Mouse (Mus musculus) T-helper 1 cell (primary cell): Measurements from ENCODE around the gene Gm9936.
"Not testable (repeated sequence)": the region's sequence is repeated elsewhere in the genome, so short reads cannot be mapped to it uniquely, and the experiment has no call there.

Experiments
- in situ Hi-C: fragments of 300-600 bp; cut with MboI, MseI; formaldehyde crosslinking; loops from one replicate; pipeline ENCODE4 v1.15.1; 2025; ENCODE audit warnings: high pct_unique_total_duplicates

Gene Gm9936

DNA sequence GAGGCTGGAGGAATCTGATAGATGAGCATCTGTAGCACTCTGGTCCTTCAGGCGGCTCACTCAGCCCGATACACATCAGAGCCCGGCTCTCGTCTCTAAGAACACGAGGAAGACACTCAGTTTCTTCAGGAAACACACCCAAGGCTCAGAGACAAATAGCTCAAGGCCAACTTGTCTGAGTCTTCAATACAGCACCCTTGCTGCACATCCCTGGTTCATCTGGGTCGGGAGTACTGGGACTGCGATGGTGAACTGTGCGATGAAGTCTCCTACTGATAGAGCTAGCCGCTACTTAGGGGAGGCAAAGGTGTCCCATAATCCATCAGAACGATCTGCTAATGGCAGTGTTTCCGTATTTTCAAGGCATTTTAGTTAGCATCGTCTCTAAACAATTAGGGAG is at the start of gene Gm9936:
Gm9936 (minus strand) TSS at position 101 of the 400 bp plus-strand sequence.
- in situ Hi-C loops, result no loop called here

- in situ Hi-C loops, result no loop called here
These were observed 43.9 kb upstream of the Gm9936 start for GRCm38 (mm10) chr5:114902413-114902812.

GRCm38 (mm10) chr5:114898857-114899256 is 40.4 kb upstream of the Gm9936 start:
- in situ Hi-C loops, result no loop called here

GRCm38 (mm10) chr5:114897374-114897793 is 38.9 kb upstream of the Gm9936 start:
- in situ Hi-C loops, result no loop called here

DNA sequence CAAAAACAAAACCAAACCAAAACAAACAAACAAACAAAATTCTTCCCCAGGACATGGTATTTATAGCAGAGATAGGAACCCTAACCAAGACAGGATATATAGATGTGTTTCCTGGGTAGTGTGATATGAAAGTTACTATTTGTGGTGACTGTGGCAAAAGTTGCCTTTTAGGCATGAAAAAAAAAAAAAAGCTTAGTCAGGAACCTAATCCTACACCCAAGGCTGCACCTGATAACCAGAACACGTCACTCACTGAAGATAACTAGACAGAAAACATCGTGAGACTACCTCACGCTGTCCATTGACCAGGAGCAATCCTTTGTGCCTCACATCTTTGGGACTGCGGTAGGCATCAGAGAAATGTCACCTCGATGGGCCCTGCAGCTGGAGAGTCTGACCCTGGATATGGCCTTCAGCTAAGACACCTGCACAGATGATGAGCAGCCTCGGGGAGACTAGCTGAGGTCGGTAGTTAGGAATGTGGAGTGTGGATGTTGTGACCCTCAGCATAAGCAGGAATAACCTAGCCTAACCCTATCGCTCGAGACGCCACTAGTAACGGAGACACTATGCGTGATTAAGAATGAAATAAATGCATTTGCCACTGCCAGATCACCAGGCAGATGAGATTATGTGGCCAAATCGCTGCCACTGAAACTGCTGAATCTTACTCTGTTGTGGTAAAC is 38.3 kb upstream of the Gm9936 start, which contains the start of gene Oasl2:
Oasl2 (plus strand) TSS at position 249 of the 686 bp plus-strand sequence.
- in situ Hi-C loops, result no loop called here

DNA sequence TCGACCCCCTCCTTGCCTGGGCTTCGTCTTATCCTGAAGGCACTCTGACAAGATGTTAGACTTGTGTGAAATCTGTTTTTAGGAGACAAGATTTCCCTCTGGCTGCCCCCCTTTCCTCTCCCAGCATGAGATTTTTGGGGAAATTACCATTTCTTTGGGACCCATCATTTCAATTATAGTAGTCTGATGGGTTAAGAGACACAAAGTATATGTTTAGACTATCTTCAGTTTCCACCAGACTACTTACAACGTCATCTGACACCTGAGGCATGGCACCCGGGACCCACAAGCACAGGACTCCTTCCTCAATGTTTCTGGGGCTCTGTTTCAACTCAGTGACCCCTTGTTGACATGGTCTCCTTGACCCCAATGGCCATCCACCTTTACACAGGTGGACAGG is 37.1 kb upstream of the Gm9936 start:
- in situ Hi-C loops, result no loop called here

DNA sequence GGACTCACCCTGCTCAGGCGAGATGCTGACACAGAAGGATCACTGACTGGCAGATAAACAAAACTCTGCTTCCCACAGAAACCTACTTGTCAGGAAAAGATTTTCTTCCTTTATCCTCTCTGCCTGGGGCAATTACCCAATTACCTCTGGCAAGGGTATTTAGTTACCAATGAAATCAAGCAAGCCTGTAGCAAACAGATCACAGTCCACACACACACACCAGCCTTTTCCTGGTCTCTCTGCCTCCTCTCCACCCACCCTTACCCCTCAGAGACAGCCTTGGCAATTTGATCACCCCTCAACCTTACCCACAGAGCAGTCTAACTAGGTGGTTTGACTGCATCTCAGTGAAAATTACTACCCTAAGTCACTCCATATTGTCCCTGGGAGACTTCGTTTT is 30.5 kb upstream of the Gm9936 start:
- in situ Hi-C loops, result no loop called here

- in situ Hi-C loops, result no loop called here
These were observed 28.3 kb upstream of the Gm9936 start for GRCm38 (mm10) chr5:114886801-114887200.

DNA sequence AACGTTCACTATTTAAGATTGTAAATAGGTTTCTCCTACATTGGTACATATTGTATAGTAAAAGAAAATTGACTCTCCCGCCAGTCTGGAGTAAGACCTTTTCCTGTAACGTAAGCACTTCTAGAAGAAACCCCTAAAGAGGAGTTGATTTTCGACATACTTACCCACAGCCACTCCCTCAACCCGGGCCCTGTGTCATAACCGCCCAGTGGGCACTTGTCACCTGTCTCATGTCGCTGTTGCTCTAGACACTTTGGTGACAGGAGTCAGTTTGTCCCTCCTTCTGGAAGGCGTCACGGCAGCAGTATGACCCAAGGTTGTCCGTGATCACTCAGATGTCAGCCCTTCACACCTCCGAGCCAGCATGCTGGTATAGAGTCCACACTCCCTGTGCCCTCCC is 24.5 kb upstream of the Gm9936 start:
- in situ Hi-C loops, result no loop called here

DNA sequence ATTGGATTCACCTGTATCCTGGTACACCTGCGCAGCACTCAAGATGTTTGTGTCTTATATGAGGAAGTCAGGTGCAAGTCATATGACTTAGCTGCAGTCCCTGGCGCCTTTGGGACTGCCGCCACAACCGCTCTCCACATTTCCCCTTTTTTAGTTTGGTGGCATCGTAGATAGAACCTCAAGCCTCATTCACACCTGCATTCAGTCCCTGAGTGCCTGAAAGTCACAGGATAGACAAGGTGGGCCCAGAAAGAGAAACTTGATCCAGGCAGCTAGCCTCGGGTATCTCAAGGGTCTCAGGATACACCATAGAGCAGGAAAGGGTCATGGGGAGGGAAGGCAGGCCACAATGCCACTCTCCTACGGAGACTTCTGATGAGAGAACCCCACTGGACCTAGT is 23.8 kb upstream of the Gm9936 start:
- in situ Hi-C loops, result not testable (repeated sequence)

DNA sequence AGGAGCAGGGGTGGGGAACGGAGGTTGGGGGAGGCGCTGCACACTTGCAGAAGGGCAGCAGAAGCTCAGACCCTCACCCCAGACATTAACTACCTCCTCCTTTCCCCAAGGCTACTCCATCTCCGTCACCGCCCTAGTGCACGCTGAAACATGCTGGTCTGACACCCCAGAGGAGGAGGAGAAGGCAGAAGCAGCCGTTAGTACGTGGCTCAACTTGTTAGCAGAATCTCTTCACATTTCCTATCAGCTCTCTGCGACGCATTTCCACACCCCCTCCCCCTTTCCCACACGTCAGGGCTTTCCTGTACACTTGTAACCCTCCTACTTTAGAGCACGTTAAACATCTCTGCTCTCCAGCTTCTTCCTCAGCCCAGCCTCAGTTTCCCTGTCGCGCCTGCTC is 20.9 kb upstream of the Gm9936 start:
- in situ Hi-C loops, result no loop called here

DNA sequence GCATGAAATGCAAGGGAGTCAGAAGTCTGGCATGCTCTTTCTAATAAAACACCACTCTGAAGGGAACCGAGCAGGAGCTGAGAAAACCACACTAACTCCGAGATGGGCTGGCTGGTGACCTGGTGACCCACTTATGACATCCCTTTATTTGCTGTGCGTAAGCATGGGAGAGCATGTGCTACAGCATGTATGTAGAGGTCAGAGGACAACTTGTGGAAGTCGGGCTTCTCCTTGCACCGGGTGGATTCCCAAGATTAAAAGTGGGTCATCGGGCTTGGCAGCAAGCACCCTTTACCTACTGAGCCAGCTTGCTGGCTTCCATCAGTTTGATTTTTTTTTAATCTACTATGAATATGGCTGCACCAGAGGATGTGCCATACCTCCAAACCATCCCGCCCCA is 19.0 kb upstream of the Gm9936 start:
- in situ Hi-C loops, result no loop called here

DNA sequence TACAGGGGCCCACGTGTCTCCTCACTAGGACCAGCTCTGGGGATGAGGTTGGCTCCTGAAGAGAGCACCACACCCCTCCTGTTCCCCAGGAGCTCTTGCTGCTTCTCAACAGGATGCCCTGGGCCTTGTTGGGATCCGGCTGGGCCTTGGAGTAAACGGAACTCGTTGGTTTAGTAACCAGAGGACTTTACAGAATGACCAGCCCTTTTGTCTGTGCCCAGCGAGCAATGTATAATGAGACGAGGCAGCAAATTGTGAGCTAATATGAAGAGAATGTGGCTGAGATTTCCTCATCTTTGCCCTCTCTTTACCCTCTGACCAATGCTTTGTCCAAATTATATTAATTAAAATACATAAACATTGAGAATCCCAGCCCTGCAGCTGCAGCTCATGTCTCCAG is 17.8 kb upstream of the Gm9936 start:
- in situ Hi-C loops, result no loop called here

DNA sequence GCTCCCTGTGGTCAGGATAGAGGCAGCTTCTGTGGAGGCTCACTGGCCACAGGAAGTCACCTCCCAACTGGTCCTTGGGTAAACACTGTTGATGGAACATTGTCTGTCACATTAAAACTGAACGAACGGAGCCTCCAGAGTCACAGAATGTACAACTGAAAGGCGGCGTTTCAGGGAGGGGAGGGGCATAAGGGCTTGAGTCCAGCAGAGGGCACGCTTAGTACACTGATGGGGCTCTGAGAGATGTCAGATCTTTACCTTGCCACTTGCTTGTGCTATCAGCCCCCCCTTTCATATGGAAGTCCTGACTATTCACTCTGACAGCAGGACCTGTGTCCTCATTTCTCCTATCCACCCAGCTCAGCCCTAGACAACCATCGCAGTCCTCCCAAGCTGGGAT is 17.4 kb upstream of the Gm9936 start:
- in situ Hi-C loops, result no loop called here

- in situ Hi-C loops, result no loop called here
These were observed 6.8 kb upstream of the Gm9936 start for GRCm38 (mm10) chr5:114865279-114865678.

- in situ Hi-C loops, result no loop called here
These were observed 6.3 kb upstream of the Gm9936 start for GRCm38 (mm10) chr5:114864813-114865212.

DNA sequence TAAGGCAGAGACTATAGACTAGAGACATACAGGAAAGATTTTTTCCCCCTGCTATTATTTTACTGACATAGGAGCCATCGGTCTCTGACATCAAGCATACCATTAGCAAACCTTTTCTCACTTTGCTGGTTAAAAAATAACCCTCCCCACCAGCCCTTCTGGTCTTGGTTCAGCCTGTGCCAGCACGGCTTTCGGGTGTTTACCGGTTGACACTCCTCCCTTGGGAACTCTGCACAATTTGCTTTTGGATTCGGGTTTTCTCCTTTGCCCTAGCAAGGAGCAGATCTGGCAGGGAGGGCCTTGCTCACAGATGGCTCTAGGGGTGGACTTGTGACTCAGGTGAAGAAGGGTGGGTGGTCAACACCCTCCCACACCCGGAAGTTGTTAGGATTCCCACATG is 3.2 kb upstream of the Gm9936 start:
- in situ Hi-C loops, result no loop called here

DNA sequence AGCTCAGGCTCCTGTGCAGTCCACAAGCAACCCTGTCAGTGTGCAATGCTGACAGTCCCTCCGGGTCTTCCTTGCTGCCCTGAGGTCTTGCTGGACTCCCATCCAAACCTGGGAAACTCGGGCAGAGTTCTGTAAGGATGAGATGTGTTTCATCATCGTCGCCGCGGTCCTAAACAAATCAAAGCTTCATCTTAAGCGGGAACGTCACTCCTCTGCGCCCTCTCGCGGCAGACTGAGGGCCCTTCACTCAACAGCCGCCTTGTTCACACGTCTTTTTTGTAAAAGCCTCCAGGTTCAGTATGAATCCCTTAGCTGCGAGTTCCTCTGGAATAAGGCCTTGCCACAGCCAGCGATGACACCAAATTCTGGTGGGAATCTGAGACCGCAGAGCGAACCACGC is 771 bp upstream of the Gm9936 start:
- in situ Hi-C loops, result no loop called here

GRCm38 (mm10) chr5:114853364-114853763 is 5.1 kb downstream of the Gm9936 start, which contains the start of gene 4930519G04Rik:
Gene 4930519G04Rik (plus strand): TSS chr5:114853664.
- in situ Hi-C loops, result loop anchor here (5.0 kb wide), 1 partner anchor 1511 kb away; no protein-coding TSS in a partner anchor

DNA sequence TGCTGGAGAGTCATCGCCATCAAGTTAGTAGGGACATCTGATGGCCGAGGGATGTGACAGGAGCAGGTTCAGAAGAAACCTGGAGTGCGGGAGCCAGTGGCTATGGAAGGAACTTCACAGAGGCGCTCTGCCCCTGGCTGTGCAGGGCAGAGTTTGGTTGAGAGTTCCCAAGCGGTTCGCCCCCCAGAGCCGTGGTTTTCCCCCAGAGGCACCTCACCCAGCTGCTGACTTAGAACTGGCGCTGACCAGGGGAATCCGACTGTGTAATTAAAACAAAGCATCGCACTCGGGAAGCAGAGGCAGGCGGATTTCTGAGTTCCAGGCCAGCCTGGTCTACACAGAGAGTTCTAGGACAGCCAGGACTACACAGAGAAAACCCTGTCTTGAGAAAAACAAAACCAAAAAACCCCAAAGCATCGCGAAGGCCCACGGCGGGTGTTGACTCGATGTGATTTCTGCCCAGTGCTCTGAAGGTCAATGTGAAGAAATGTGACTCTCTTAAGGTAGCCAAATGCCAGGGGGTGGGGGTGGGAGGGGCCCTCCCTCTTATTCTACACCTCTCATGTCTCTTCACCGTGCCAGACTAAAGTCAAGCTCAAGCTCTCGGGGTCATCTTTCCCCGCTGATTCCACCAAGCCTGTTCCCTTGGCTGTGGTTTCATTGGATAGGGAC is 6.8 kb downstream of the Gm9936 start:
- in situ Hi-C loops, result loop anchor here (5.0 kb wide), 1 partner anchor 1509 kb away; no protein-coding TSS in a partner anchor

- in situ Hi-C loops, result not testable (repeated sequence)
These were observed 14.1 kb downstream of the Gm9936 start for GRCm38 (mm10) chr5:114844371-114844770.

- in situ Hi-C loops, result no loop called here
These were observed 15.8 kb downstream of the Gm9936 start for GRCm38 (mm10) chr5:114842674-114843073.

- in situ Hi-C loops, result not testable (repeated sequence)
These were observed 16.3 kb downstream of the Gm9936 start for GRCm38 (mm10) chr5:114842155-114842554.
